Mouse (Mus musculus) layer of hippocampus, postnatal 10 days (tissue): ENCODE measurements at regions not wholly inside any gene's neighbourhood (a gene's known extent, or its start where the extent isn't known, plus 50 kb on each side); places are given as distances from the start of the nearest gene placed in this dataset.
"Not testable (repeated sequence)": the region's sequence is repeated elsewhere in the genome, so short reads cannot be mapped to it uniquely, and the experiment has no call there.

Experiments
- DNase-seq, 2 experiments: peaks; one replicate each; pipeline ENCODE4 v3.0.0; 2021; ENCODE audit warnings: low spot score in 2 of 2

DNA sequence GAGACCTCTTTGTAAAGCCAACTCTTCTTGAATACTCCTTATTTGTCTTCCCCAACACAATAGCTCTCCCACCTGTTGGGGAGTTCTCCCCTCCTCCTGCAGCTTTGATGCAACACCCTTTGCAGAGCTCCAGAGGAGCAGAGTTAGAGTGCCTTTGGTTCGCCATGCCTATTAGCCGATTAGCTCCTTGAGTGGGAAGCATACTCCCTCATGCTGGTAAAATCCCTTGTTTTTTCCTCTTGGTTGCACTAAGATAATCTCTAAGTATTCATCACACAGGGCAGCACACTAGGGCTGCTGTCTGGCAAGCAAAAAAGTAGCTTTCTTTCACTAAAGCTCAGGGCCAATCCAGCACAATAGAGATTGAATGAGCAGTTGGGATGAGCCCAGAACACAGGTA, 350.4 kb downstream of the Fut8 start:
- no peak for DNase-seq

DNA sequence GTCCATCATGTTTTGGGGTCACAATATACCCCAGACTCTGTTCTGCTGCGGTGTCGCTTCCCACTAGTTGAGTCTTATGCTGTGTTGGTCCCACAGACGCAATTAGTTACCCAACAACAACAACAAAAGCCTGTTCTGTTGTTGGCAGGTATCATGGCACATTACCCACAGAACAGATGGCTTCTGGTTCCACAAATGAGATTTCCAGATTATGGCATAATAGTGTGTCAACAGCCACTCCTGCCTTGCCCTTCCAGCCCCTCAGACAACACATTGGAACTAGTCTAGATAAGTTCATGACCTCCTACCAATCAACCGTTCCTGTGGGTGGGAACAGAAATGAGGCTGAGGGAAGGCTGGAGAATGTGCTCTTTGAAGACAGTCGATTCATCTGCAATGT, 351.5 kb downstream of the Fut8 start:
- peak in 1 of 2 experiments; percentile 25 for DNase-seq

DNA sequence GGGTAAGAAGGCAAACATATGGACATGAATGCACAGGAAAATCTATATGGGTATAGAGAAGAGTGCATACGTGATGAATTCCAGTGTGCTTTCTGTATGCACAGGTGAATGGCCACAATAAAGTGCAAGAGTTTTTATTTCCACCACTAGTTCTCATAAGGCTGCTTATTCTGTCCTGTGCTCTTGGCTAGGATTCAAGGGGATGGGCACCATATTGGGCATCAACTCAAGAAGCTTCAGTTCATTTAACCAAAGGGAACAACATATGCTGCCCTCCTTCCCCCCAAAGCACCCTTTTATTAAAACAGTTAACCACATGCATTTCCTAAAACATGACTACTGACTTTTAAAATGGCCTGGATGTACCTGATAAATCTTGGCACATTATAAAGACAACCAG, 356.2 kb downstream of the Fut8 start:
- no peak for DNase-seq

DNA sequence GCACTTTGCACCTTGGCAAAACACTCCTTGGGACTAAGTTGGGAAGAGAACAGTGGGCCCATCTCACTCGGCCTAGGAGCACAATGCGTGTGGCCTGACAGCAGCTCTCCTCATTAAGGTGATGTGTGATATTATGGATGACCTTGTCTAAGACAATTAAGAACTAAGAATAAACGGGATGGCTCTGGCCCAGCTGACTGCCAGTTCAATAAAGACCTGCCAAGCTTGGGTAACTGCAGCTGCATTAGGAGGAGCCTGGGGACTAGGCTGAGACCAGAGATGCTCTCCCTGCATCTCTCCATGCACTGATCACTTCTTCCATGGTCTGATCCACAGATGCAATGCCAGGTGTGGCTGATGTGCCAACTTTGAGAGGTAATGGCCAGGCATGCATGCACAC, 356.7 kb downstream of the Fut8 start:
- no peak for DNase-seq

DNA sequence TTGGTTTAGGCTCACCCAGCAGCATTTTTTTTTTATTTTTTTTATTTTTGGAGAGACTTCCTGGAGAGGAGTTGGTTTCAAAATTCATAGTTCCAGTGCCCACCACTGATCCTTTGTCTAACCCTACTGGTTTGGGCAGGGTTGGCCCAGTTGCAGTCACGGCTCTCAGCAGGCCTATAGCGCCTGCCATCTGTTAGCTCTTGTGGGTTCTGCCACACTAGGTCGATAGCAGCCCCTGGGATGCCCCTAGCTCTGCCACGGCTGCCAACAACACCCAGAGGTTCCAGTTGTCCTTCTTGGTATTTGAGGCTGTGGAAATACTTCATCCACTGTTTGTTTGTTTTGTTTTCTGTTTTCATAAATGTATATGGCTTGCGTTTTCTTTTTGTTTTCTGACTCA, 357.9 kb downstream of the Fut8 start:
- DNase-seq: no peak

DNA sequence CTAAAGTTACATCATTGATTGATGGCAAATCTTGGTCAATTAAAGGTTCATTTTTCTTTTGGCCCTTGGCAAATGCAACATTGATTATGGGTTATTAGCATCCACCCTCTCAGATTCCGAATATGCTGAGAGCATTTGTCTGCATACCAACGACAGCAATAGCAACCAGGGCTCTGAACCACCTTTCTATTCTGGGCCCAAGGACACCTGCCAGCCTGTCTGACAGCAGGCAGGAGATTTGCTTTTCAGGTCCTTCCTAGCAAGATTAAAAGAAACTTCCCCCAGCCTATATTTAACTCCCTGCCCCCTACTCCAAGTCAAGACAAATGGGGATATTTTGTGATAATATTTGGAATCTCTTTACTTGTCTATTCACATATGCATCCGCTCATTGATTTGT, 358.8 kb downstream of the Fut8 start:
- no peak for DNase-seq

DNA sequence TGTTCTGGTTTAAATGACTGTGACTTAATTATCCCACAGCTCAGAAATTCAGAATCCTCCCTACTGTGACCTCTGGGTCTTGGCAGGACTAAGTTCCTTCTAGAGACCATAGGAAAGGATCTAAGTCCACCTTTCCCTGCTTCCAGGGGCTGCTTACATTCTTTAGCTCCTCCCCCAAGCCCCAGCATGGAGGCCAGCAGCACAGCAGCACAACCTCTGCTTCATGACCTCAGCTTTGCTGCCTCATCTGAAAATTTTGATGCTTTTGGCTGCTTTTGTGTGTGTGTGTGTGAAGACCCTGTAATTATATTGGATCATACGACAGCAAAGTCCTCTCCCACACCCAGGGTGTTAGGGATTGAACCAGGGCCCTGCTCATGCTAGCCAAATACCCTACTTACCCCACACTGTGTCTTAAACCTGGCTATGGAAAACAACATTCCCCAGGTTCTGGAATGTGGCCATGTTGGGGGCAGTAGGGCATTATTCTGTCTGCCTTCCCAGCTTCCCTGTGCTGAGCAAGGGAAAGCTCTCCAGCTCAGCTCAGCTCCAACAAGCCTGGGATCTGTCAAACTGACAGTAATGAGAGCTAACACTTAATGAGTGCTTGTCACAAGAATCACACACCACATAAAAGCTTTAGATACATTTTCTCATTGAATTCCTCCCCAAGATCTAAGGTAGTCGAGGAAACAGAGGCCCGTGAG, 359.9 kb downstream of the Fut8 start:
- no peak for DNase-seq

DNA sequence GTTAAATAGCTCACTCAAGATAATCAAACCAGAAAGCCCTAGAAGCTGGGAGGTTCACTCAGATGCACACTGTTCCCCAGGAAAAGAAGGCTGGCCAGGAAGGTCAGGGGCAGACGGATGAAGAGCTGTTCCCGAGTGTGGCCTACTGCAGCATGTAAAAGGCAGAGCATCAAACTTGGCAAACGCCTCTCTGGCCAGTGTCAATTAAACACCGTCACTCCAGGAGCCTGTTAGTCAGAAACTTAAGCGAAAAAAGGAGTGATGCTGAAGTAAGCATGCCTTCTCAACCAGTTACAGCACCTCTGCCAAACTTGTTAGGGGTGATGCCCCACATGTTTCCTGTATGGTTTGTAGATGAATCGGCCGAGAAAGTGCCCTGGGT, 360.4 kb downstream of the Fut8 start:
- DNase-seq: no peak

DNA sequence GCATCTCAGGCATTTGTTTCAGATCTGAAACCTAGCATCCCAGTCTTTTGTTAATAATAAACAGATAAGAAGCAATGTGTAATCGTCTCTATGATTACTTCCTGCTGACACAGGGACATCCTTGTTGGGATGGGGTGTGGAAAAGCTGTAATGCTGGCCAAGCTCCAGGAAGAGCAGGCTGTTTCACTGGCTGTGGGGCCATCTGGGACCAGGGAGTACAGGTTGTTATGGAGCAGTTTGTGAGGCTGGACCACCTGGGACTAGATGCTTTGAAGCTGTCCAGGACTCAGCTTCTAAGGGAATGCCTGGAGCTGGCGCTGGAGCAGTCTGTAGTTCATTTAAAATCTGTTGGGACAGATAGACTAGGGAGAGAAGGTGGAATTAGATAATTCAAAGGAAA, 361.5 kb downstream of the Fut8 start:
- DNase-seq: peak in 1 of 2 experiments; percentile 40

DNA sequence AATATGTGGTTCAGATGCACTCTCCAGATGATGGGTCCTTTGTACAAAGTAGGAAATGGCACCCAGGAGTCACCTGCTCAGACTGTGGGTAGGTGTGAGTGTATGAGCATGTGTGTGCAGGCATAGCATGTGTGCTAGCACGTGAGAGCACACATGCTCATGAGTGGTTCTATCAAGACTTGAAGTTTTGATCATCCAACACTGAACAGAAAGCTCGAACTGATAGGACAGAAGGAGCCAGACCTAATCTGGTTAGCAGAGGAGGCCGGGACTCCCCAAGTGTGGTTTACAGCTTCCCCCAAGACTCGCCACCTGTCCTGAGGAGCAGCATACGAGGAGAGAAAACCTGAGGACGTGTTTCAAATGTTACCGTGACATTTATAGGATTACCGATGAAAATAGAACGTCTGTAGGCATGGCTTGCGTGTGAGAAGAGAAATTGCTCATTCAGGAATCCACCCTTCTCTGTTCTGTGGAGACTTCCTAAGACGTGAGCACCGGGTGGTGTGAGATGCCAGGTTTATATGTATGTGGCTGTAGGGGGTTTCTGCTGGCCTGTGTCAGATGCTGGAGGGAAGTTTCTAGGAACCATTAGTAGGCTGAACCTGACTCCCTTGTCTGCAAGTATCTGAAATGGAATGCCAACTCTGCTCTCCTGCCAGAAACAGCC, 366.0 kb downstream of the Fut8 start:
- DNase-seq: no peak

DNA sequence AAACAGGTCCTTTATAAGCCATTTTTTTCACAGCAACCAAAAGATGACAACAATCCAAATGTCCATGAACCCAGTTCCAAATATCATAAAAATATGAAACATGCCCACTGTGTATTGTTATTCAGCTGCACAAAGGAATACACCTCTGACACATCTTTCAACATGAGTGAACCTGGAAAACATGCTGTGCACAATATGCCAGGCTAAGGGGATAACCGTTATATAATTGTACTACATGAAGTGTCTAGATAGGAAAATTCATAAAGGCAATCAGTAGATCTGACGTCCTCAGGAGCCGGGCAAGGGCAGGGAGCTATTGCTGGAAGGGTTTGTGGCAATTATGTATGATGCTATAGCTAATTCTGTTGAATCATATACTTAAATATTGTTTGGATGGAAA, 379.6 kb downstream of the Fut8 start:
- no peak for DNase-seq

DNA sequence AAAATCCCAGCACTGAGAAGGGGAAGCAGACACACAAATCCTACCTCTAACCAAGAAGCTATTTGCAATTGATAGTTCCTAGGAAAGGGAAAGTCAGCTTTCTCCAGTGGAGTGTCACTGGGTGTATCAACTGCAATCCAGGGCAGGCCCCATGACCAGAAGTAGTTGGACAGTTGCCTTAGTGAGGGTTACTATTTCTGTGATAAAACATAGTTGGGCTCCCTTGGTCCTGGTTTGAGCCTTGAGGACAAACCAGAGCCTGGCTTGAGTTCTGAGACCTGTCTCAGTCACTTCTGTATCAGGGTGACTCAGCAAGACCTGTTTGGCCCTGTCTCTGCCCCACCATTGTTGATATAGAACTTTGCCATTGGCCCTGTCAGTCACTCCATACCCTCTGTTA, 384.3 kb downstream of the Fut8 start:
- no peak for DNase-seq

DNA sequence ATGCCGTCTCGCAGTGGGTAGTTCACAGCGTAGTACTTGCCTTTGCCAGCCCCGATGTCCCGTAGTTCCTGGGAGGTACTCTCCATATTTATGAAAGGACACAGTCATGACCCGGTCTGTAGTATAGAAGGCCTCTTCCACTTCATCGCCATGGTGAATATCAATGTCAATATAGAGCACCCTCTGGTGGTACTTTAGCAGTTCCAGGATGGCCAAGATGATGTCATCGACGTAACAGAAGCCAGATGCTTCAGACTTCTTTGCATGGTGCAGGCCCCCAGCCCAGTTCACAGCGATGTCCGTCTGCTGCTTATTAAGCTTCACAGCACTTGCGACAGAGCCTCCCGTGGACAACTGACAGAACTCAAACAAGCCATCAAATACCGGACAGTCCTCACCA, 386.4 kb downstream of the Fut8 start:
- not testable (repeated sequence) for DNase-seq

DNA sequence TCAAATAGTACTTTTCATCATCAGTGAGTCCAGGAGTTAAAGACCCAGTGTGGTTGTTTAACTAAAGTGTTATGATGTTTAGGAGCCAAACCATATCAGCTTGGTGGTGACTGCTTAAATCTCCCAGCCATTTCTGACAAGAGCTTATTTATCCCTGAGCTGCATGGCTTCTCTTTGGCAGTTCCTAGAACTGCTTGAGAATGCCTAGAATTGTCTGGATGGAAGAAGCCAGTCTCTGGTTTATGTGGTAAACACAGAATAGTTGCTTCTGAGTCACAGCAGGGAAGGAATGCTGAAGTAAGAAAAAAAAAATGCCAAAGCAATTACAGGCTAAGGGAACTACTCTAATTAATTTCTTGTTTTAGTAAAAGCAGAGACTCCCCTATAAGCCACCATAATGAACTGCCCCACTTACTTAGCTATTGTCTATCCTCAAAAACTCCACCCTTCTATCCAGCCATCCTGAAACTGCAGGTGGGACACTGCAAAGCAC, 390.5 kb downstream of the Fut8 start:
- DNase-seq: no peak

DNA sequence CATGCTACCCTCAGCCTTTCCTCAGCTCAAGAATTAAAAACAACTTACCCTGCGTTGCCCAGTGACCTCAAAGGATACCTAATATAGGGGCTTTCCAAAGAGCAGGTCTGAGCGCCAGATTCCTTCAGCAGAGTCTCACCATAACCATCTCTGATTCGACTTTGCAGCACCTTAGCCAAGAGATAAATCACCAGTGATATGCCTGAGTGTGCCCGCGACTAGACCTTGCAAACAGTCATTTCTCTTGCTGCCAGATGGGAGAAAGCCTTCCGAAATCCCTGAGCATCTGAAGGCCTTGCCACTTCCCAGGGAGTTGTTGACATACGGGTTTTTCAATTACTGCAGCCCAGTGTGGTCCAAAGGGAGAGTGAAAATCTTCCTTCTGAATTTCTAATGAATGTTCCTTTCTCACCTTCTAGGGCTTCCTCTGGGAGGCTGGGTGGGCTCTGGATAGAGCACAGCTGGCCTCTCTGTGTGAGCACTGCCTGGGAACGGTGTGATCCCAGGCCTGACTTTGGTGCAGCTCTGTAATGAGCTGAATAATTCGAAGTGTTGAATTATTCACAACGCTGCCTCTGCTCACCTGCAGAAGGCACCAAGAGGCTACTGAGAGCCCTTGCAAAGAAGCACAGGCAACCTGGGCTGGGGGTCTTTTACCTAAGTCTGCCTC, 396.2 kb downstream of the Fut8 start:
- DNase-seq: no peak

DNA sequence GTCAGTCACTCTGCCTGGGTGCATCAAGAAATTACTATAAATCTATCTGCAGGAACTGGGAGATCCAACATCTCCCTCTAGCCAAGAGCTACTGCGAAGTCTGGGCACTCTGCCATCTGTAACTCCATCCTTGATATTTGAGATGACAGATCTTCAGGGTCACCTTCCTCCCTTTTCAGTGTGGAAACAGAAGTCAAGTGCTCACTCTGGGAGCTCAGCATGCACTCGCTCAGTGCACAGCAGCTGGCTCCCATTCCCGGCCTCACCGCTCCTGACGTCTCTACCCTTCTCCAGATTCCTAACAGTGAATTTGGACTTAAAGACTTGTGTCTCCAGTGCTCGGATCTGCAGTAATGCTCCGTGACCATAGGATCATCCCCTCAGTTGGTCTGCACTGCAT, 400.3 kb downstream of the Fut8 start:
- no peak for DNase-seq

DNA sequence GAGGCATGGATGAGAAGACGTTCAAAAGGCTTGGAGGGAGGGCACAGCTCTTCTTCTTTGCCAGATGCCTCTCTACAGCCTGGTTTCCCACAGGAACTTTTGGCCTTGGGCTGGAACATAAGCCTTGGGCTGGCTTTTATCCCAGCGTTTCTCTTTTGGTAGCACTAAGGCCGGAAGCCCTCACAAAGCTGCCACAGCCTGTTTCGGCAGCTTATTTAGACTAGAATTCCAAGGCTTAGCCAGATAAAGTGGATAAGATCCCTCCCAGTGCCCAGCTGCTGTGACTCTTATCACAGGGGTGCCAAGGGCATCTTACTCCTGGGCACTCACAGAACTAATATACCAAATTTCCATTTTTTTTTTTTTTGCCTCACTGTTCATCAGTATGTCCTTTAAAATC, 404.4 kb downstream of the Fut8 start:
- no peak for DNase-seq

DNA sequence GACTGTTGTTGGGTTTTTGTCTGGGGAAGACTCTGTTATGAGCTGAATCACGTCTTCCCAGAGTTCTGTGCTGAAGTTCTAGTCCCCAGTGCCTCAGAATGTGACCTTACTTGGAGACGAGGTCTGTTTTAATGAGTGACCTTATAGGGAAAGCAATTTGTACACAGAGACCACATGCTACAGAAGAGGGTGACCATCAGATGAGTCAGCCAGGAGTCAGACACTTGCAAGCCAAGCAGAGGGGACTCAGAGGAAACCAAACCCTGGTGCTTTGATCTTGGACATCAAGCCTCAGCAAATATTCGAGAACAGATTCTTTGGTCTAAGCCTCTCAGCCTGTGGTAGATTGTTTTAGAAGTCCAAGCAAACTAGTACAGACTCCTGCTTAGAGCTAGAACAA, 409.9 kb downstream of the Fut8 start:
- no peak for DNase-seq

DNA sequence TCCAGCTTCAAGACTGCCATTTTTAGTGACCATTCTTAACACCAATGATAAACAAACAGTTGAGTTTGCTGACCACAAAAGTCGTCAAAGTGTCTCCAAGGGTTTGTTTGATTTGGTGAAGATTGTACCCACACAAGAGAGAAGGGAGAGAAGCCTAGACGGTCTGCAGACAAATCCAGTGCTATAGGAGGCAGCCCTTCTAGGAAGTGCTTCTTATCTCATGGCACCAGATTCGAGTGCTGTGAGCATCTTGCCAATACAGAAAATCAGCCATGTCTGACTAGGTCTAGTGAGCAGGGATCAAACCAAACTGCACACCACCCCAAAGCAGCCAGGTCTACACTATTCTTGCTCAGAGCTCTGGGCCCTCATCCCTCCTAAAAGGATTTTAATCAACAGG, 416.4 kb downstream of the Fut8 start:
- no peak for DNase-seq

DNA sequence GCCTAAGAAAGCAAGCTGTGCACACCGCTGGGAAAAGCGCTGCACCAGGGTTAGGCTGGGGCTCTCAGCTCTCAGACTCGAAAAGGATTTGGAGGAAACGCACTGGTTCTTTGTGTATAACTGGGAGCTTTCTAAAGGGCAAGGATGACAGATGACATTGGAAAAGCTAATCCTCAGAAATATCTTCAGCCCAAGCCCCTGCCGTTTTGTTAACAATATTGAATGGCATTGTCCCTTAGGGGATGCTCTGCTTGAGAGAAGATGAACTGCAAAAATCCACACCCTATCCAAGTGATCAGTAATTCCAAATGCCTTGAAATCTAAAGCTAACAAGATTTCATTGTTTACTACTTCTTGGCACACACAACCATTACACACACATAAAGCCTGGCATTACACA, 419.1 kb downstream of the Fut8 start:
- no peak for DNase-seq

DNA sequence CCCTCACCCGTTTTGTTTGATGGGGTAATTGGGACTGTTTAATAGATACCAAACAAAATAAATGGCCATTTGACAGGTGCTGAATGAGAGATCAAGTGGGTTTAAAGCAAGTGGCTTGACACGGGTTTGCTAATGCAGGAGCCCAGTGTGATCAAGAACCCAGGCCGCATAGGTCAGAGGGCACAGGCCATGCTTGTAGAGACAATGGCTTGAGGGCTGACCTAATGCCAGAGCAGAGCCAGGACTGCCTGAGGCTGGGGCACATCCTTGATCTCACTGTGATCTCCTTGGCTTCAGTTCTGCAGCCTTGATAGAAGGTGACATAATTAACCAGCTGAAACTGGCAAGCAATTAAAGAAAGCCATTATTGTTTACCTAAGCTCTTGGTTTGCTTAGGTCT, 420.0 kb downstream of the Fut8 start:
- no peak for DNase-seq

DNA sequence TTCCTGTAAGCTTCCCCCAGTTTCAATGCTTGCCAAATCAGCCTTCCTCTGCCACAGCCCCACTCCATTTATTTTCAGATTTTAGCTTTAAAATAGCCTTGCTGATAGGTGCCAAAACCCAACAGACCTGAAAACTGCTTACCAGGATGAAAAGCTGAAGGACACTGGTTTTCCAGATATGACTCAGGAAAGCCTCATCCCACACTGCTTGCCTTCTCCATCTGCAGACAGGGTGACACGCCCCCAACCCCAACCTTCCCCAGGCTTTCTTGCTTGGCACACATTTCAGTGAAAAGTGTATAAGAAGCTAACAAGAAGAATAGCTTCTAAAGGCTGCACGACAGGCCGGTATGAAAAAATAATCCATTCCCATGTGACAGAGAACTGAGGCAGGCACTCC, 425.3 kb downstream of the Fut8 start:
- no peak for DNase-seq
